Mouse (Mus musculus): ENCODE measurements around the gene Sarm1.

Gene Sarm1

GRCm38 (mm10) chr11:78512025-78512957, 14.7 kb upstream of the Sarm1 start, which contains the start of the genes Tmem199 and Poldip2:
Tmem199 (minus strand) TSS chr11:78512172.
Poldip2 (plus strand) TSS chr11:78512193.
- DNase-seq, result peak; percentile 92

- no peak for DNase-seq
Observed at GRCm38 (mm10) chr11:78509148-78509547, 11.6 kb upstream of the Sarm1 start.

GRCm38 (mm10) chr11:78505430-78505829, 7.9 kb upstream of the Sarm1 start:
- no peak for DNase-seq

- DNase-seq, result no peak
Observed at GRCm38 (mm10) chr11:78502909-78503650, 5.5 kb upstream of the Sarm1 start, which contains the start of gene Sebox. Sebox (plus strand) TSS chr11:78503447.

GRCm38 (mm10) chr11:78501529-78501928, 4.0 kb upstream of the Sarm1 start:
- DNase-seq, result no peak

GRCm38 (mm10) chr11:78500623-78501202, 3.2 kb upstream of the Sarm1 start:
- DNase-seq, result peak; percentile 35

GRCm38 (mm10) chr11:78499543-78499942, 2.0 kb upstream of the Sarm1 start:
- DNase-seq, result no peak

GRCm38 (mm10) chr11:78499004-78499403, 1.4 kb upstream of the Sarm1 start, which contains the start of gene Vtn:
Vtn (plus strand) TSS chr11:78499091.
- DNase-seq, result peak; percentile 38

GRCm38 (mm10) chr11:78497071-78497541, 448 bp downstream of the Sarm1 start:
- DNase-seq, result no peak

GRCm38 (mm10) chr11:78495904-78496303, 1.6 kb downstream of the Sarm1 start:
- DNase-seq, result peak; percentile 52

- peak; percentile 53 for DNase-seq
Observed at GRCm38 (mm10) chr11:78490781-78491241, 6.7 kb downstream of the Sarm1 start.

- DNase-seq, result peak; percentile 59
Observed at GRCm38 (mm10) chr11:78488168-78488567, 9.4 kb downstream of the Sarm1 start.

GRCm38 (mm10) chr11:78483639-78484038, 13.9 kb downstream of the Sarm1 start:
- DNase-seq, result no peak

- no peak for DNase-seq
Observed at GRCm38 (mm10) chr11:78475289-78475688, 22.3 kb downstream of the Sarm1 start.

GRCm38 (mm10) chr11:78471326-78472103, 26.0 kb downstream of the Sarm1 start:
- no peak for DNase-seq

GRCm38 (mm10) chr11:78467932-78468331, 29.6 kb downstream of the Sarm1 start:
- DNase-seq, result no peak

- DNase-seq, result no peak
Observed at GRCm38 (mm10) chr11:78467515-78467914, 30.0 kb downstream of the Sarm1 start.

GRCm38 (mm10) chr11:78466242-78466912, 31.2 kb downstream of the Sarm1 start:
- DNase-seq, result no peak

- peak; percentile 83 for DNase-seq
Observed at GRCm38 (mm10) chr11:78465568-78466180, 31.9 kb downstream of the Sarm1 start, which contains the start of gene Slc46a1. Slc46a1 (plus strand) TSS chr11:78465697.

GRCm38 (mm10) chr11:78465116-78465515, 32.4 kb downstream of the Sarm1 start:
- no peak for DNase-seq

Data from liver (tissue).